Mouse (Mus musculus): Measurements from ENCODE around the gene Tmx2.
"Not testable (repeated sequence)": the region's sequence is repeated elsewhere in the genome, so short reads cannot be mapped to it uniquely, and the experiment has no call there.

Gene Tmx2

GRCm38 (mm10) chr2:84688080-84688844 lies 9.3 kb upstream of the Tmx2 start:
- no peak for DNase-seq (ENCODE audit: low read depth, low spot score)

GRCm38 (mm10) chr2:84682605-84683183 lies 3.8 kb upstream of the Tmx2 start:
- no peak for DNase-seq (ENCODE audit: low read depth, low spot score)

- peak; percentile 99 for DNase-seq (ENCODE audit: low read depth, low spot score)
Measured at GRCm38 (mm10) chr2:84677968-84678880, 716 bp downstream of the Tmx2 start, which contains the start of the genes Gm28635 and Med19. Gene Gm28635 (minus strand): TSS chr2:84678041. Gene Med19 (plus strand): TSS chr2:84678402.

GRCm38 (mm10) chr2:84677270-84677967 lies 1.5 kb downstream of the Tmx2 start:
- no peak for DNase-seq (ENCODE audit: low read depth, low spot score)

GRCm38 (mm10) chr2:84671535-84671934 lies 7.4 kb downstream of the Tmx2 start:
- DNase-seq (ENCODE audit: low read depth, low spot score) = not testable (repeated sequence)

DNA sequence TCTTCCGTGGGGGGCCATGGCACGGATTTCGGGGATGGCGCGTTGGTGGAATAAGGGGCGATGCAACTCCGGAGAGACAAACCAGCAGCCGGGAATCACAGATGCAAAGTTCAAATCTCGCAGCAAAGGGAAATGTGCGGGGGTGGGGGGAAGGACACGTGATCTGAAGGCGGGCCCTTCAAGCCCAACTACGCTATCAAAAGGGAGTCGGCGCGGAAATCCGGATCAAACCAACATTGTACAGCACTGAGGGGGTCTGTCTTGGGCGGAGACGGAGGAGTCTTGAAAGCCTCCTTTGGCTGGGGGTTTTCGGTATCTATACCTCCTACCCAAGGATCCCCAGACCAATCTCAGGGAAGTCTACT lies 8.4 kb downstream of the Tmx2 start, which contains the start of gene Selenoh:
Gene Selenoh (minus strand): TSS at position 202 of the 365 bp plus-strand sequence.
- peak; percentile 91 for DNase-seq (ENCODE audit: low read depth, low spot score)

GRCm38 (mm10) chr2:84669828-84670568 lies 8.9 kb downstream of the Tmx2 start:
- no peak for DNase-seq (ENCODE audit: low read depth, low spot score)

GRCm38 (mm10) chr2:84666081-84666480 lies 12.9 kb downstream of the Tmx2 start:
- DNase-seq (ENCODE audit: low read depth, low spot score) = no peak

- DNase-seq (ENCODE audit: low read depth, low spot score) = peak; percentile 56
Measured at GRCm38 (mm10) chr2:84662866-84663265, 16.1 kb downstream of the Tmx2 start.

DNA sequence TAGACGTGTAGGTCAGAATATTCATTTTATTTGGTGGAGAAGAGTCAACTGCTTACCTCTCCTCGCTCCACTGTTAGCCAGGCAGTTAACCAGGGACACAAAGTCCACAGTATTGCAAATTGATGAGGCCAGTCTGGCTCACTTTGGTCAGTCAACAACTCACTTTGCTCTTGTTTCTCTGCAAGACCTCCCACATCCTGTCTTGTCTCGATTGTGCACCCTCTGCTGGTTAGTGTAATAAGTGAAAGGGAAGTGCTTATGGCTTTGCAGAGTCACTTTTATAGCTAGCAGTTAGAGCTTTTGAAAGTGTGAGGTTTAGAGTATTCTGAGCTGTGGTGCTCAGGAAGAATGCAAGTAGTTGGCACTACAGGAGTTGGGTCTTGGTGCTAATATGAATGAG lies 18.7 kb downstream of the Tmx2 start:
- DNase-seq (ENCODE audit: low read depth, low spot score) = peak; percentile 67

- DNase-seq (ENCODE audit: low read depth, low spot score) = no peak
Measured at GRCm38 (mm10) chr2:84658806-84659205, 20.1 kb downstream of the Tmx2 start, which contains the start of gene Btbd18. Gene Btbd18 (plus strand): TSS chr2:84659079.

- no peak for DNase-seq (ENCODE audit: low read depth, low spot score)
Measured at GRCm38 (mm10) chr2:84655864-84656263, 23.1 kb downstream of the Tmx2 start.

- no peak for DNase-seq (ENCODE audit: low read depth, low spot score)
Measured at GRCm38 (mm10) chr2:84653354-84653753, 25.6 kb downstream of the Tmx2 start.

DNA sequence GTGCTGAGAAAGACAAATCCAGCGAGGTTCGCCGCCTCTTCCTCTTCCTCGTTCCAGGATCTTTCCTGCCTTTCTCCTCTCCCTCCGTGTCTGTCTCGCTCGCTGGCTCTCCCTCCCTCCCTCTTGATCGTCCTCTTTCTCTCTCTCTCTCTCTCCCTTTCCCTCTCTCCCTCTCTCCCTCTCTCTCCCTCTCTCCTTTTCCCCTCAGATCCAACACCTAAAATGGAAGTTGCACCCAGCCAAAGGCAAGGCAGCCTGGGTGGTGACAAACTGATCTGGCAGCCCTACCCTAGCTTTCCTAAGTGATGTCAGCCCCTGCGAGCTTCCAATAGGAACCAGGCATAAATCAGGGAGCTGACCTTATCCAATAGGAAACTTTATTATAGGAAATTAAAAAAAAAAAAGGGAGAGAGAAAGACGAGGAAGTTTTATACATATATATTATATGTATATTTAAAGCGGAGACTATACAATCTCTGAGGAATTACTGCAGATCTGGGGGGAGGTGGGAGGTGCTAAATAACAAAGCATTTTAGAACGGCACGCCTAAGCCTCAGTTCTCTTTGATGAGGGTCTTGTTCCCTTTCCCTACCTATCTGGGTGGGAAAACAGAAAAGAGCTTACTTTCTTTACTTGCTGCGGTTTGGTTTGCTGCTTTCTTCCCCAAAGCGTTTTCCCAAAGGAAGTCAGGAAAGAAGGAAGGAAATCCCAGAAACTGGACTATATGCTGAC lies 28.3 kb downstream of the Tmx2 start, which contains the start of gene Ctnnd1:
Gene Ctnnd1 (minus strand): TSS at position 302 of the 732 bp plus-strand sequence.
- no peak for DNase-seq (ENCODE audit: low read depth, low spot score)

GRCm38 (mm10) chr2:84649674-84650073 lies 29.3 kb downstream of the Tmx2 start:
- no peak for DNase-seq (ENCODE audit: low read depth, low spot score)

GRCm38 (mm10) chr2:84648369-84648768 lies 30.6 kb downstream of the Tmx2 start:
- no peak for DNase-seq (ENCODE audit: low read depth, low spot score)

GRCm38 (mm10) chr2:84647051-84647568 lies 31.8 kb downstream of the Tmx2 start:
- DNase-seq (ENCODE audit: low read depth, low spot score) = no peak

DNA sequence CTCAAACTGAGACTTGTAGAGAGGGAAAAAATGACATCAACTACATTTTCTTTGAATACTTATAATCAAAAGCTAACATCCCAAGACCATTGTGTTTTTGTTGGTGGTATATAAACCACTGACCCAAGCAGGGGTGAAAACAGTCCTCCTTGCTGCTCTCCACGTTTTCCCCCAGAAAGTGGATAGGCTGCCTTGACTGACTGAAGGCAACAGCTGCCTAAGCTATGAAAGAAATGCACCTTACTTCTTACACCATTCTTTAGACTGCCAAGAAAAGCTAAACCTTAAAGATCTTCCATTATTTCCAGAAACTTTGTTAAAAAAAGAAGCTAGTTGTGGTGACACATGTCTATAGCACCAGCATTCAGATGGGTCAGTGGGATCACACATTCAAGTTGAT lies 32.8 kb downstream of the Tmx2 start:
- no peak for DNase-seq (ENCODE audit: low read depth, low spot score)

GRCm38 (mm10) chr2:84640833-84641232 lies 38.1 kb downstream of the Tmx2 start:
- DNase-seq (ENCODE audit: low read depth, low spot score) = no peak

All from CD4-positive helper T cell, adult 2 months (primary cell).